Mouse (Mus musculus) c-Kit-positive CD71-negative TER-119-negative erythroid progenitor cells, embryonic 14.5 days (primary cell): ENCODE measurements around the gene Ankrd23.

Source experiments
- DNase-seq: peaks from one replicate; pipeline ENCODE4 v3.0.0-alpha.2; 2013; ENCODE audit warnings: low read depth

The Ankrd23 gene

GRCm38 (mm10) chr1:36513310-36513709 is 23.4 kb downstream of the Ankrd23 start:
- no peak for DNase-seq

GRCm38 (mm10) chr1:36512966-36513280 is 23.8 kb downstream of the Ankrd23 start:
- DNase-seq = no peak

GRCm38 (mm10) chr1:36512089-36512965 is 24.4 kb downstream of the Ankrd23 start:
- DNase-seq = no peak

DNA sequence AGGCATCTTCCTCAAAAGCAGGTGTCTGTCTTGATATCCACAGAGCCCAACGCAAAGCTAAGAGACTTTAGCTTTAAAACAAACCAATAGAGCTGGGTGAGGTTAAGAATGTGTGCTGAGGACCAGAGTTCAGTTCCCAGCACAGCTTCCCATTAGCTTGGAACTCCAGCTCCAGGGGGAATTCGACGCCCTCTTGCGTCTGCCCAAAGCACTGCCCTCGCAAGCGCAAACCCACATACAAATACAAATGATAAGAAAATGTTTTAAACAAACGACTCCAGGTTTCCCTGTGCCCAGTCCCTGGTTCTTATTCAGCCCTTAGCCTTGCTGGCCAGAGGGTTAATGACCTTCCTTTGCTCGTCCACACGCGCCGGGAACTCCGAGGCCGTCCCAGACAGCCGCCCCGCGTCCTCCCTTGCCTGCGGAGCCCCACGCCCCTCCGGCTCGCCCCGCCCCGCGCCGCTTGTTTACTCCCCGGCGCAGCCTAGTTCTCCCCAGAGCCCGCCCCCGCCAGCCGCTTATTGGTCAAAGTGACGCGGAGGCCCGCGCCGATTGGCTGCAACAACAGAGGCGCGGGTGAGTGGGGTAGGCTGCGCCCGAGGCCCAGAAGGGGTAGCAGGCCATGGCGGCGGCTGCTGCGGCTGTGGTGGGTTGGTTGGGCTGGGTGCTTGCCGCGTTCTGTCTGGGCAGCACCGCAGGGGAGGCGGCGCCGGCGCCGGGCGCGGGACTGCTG is 25.2 kb downstream of the Ankrd23 start, which contains the start of gene Cnnm3:
Cnnm3 (plus strand) TSS at position 579 of the 733 bp plus-strand sequence.
- DNase-seq = peak; percentile 97

DNA sequence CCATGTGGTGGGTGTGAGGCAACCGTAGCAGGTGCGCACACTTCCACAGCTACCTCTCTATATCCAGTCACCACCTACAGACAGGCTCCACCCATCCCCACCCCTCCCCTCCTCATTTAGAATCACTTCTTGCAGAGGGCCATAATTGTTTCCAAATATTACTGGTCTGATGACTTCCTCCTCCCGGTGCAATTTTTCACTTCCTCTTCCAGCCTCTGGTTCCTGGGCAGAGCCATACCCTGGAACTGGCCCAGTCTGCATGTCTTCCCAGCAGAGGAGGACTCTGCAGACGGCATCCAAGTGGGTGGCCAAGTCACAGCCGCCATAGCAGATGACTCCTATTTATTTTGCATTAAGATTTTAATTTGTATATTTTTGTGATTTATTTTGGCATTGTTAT is 28.4 kb downstream of the Ankrd23 start:
- no peak for DNase-seq

DNA sequence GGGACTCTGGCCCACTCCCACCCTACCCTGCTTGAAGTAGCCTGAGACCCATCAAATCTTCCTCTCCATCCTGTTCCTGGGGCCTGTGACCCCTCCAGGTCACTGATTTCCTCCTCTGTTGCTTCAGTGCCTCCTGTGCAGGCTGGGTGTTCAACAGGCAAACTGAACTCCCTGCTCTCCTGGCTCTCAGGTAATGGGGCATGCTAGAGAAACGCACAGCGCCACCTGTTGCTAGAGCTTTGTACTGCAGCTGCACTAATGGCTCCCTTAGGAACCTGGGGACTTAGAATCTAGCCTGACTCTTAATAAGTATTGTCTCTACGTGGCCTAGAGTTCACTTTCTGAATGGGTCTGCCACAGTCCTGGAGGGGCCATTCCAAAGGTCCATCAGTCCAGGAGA is 35.4 kb downstream of the Ankrd23 start:
- DNase-seq = peak; percentile 77

DNA sequence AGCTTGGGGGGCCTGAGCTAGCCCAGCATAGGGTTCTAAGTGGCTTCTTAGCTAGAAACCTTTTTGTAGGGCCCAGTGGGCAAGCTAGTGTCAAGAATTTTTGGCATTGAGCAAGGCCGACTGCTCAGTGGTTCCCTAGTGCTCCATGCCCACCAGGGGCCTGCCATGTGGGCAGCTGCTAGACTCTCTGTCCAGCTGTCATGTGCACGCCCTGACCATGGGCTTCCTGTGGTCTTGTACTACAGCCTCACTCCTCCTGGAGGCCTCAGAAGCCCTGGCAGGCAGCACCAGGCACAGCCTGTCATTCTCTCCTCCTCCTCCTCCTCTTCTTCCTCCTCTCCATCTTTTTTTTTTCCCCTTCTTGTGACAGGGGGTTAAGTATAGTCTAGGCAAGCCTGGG is 39.4 kb downstream of the Ankrd23 start:
- no peak for DNase-seq

GRCm38 (mm10) chr1:36496719-36497118 is 40.0 kb downstream of the Ankrd23 start:
- DNase-seq = no peak

- DNase-seq = no peak
These were observed 43.4 kb downstream of the Ankrd23 start for GRCm38 (mm10) chr1:36493299-36493698.

- DNase-seq = no peak
These were observed 44.1 kb downstream of the Ankrd23 start for GRCm38 (mm10) chr1:36492416-36493139.

- DNase-seq = no peak
These were observed 47.0 kb downstream of the Ankrd23 start for GRCm38 (mm10) chr1:36489661-36490060.

GRCm38 (mm10) chr1:36487111-36487510 is 49.6 kb downstream of the Ankrd23 start:
- no peak for DNase-seq

DNA sequence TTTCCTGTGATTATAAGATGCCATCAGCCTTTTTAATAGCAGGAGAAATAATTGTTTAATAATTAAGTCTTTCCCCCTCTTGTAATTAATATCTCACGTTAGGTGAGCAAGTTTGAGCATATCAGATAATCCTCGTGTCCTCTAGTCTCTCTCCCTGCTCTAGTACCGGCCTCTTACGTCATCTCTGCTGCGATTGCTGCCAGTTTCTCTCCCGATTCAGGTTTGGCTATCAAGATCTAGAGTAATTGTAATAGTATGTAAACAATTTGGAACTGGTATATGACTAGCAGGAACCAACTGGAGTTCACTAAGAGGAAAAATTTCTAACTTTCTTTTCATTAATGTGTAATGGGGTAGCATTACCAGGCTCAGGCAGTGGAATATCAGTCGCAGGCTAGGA is 51.6 kb downstream of the Ankrd23 start:
- DNase-seq = no peak

DNA sequence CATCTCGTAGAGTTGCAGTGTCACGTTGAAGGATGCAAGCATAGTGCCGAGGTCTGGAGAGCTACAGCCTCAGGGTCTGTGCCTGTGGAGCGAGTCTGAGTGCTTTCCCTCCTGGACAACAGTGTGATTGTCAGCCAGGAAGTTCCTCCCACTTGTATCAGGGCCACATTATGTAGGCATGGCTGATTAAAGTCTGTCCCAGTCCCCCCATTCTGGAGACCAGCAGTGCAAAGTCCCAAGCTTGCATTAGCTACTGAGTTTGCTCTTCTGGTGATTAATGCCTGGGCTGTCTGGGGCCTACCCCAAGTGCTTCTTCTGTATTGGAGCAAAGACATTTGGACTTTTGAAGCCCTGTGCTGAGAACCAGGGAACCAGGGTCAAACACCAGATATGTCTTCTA is 52.9 kb downstream of the Ankrd23 start:
- DNase-seq = no peak
